Mouse (Mus musculus) gastrocnemius, adult 2 months (tissue): ENCODE measurements at regions not wholly inside any gene's neighbourhood (a gene's known extent, or its start where the extent isn't known, plus 50 kb on each side); places are given as distances from the start of the nearest gene placed in this dataset.
"Not testable (repeated sequence)": the region's sequence is repeated elsewhere in the genome, so short reads cannot be mapped to it uniquely, and the experiment has no call there.

Experiments
- DNase-seq: peaks from one replicate; pipeline ENCODE4 v3.0.0; 2022
- H3K27ac ChIP-seq: fragments of 200-600 bp; 2 replicates; pipeline ENCODE4 v1.8.1; 2022; ENCODE audit warnings: mild to moderate bottlenecking
- H3K4me3 ChIP-seq: fragments of 200-600 bp; 2 replicates; pipeline ENCODE4 v1.8.1; 2022; ENCODE audit warnings: mild to moderate bottlenecking, moderate library complexity
- CTCF ChIP-seq: fragments of 200-600 bp; IDR thresholded peaks from 2 replicates; pipeline ENCODE4 v1.8.1; 2022; ENCODE audit warnings: antibody characterized with exemption, mild to moderate bottlenecking, moderate library complexity
- intact Hi-C: fragments of 180-260 bp; cut with DNase I; formaldehyde crosslinking; loops from one replicate; pipeline ENCODE4 v1.15.1; 2025

GRCm38 (mm10) chr12:51185751-51186150, 162.1 kb upstream of the G2e3 start:
- intact Hi-C loops: loop anchor here (10.0 kb wide), 2 partner anchors 181 to 241 kb away; no protein-coding TSS in a partner anchor
- Histone ChIP-seq H3K4me3 (no peak overlapping the region), H3K27ac (no peak overlapping the region)
- DNase-seq: no peak
- no peak for TF ChIP-seq CTCF

GRCm38 (mm10) chr12:51174906-51175756, 172.7 kb upstream of the G2e3 start:
- H3K27ac ChIP-seq: no peak overlapping the region
- no peak overlapping the region for H3K4me3 ChIP-seq
- intact Hi-C loops: no loop called here
- DNase-seq: no peak
- no peak for TF ChIP-seq CTCF

GRCm38 (mm10) chr12:51165186-51165585, 182.7 kb upstream of the G2e3 start:
- Histone ChIP-seq H3K27ac (no peak overlapping the region), H3K4me3 (no peak overlapping the region)
- intact Hi-C loops: no loop called here
- no peak for DNase-seq
- no peak for TF ChIP-seq CTCF

GRCm38 (mm10) chr12:51160995-51161394, 186.9 kb upstream of the G2e3 start:
- TF ChIP-seq CTCF: no peak
- intact Hi-C loops: no loop called here

GRCm38 (mm10) chr12:51160122-51160521, 187.7 kb upstream of the G2e3 start:
- intact Hi-C loops: no loop called here
- no peak overlapping the region for H3K4me3 ChIP-seq
- no peak overlapping the region for H3K27ac ChIP-seq
- no peak for TF ChIP-seq CTCF
- DNase-seq: no peak

More at GRCm38 (mm10) chr12:51160995-51161394, 186.9 kb upstream of the G2e3 start:
- no peak for DNase-seq
- no peak overlapping the region for H3K27ac ChIP-seq
- no peak overlapping the region for H3K4me3 ChIP-seq

- intact Hi-C loops: no loop called here
- Histone ChIP-seq H3K27ac (no peak overlapping the region), H3K4me3 (no peak overlapping the region)
- TF ChIP-seq CTCF: no peak
- no peak for DNase-seq
Measured at GRCm38 (mm10) chr12:51147963-51148362, 199.9 kb upstream of the G2e3 start.

- no peak for DNase-seq
- Histone ChIP-seq H3K27ac (no peak overlapping the region), H3K4me3 (no peak overlapping the region)
- intact Hi-C loops: no loop called here
- TF ChIP-seq CTCF: no peak
Measured at GRCm38 (mm10) chr12:51143840-51144239, 204.0 kb upstream of the G2e3 start.

- DNase-seq: no peak
- Histone ChIP-seq H3K27ac (no peak overlapping the region), H3K4me3 (no peak overlapping the region)
- intact Hi-C loops: no loop called here
- no peak for TF ChIP-seq CTCF
Measured at GRCm38 (mm10) chr12:51143196-51143595, 204.7 kb upstream of the G2e3 start.

- DNase-seq, intact Hi-C loops, H3K27ac ChIP-seq, H3K4me3 ChIP-seq: not testable (repeated sequence)
Measured at GRCm38 (mm10) chr12:51133676-51134075, 214.2 kb upstream of the G2e3 start.

- H3K27ac ChIP-seq: no peak overlapping the region
- intact Hi-C loops: no loop called here
- TF ChIP-seq CTCF: no peak
- no peak overlapping the region for H3K4me3 ChIP-seq
- DNase-seq: no peak
Measured at GRCm38 (mm10) chr12:51128274-51128673, 219.6 kb upstream of the G2e3 start.

- no peak for DNase-seq
- intact Hi-C loops: no loop called here
- H3K4me3 ChIP-seq: no peak overlapping the region
- no peak for TF ChIP-seq CTCF
- no peak overlapping the region for H3K27ac ChIP-seq
Measured at GRCm38 (mm10) chr12:51118781-51119180, 229.1 kb upstream of the G2e3 start.

- DNase-seq: peak; percentile 15
- Histone ChIP-seq H3K4me3 (no peak overlapping the region), H3K27ac (no peak overlapping the region)
- TF ChIP-seq CTCF: no peak
- intact Hi-C loops: no loop called here
Measured at GRCm38 (mm10) chr12:51118021-51118694, 229.7 kb upstream of the G2e3 start.

- Histone ChIP-seq H3K27ac (no peak overlapping the region), H3K4me3 (no peak overlapping the region)
- DNase-seq: no peak
- TF ChIP-seq CTCF: no peak
- intact Hi-C loops: no loop called here
Measured at GRCm38 (mm10) chr12:51117436-51118020, 230.3 kb upstream of the G2e3 start.
